Mouse (Mus musculus) gonadal fat pad, adult 2 months (tissue): ENCODE measurements around the gene Katna1. TPM values are rescaled to one million over a fixed set of nuclear protein-coding genes. Genes with fewer than 3 reads are reported as not detected.

Experiments
- DNase-seq: peaks from one replicate; pipeline ENCODE4 v3.0.0-alpha.2; 2012; ENCODE audit warnings: low read depth
- polyA plus RNA-seq: library from polyadenylated mRNA; depleted of rRNA; stranded (reverse); fragments of >200 nt; gene quantifications from 2 replicates; pipeline ENCODE4 v1.2.3, GENCODE M21; 2012; rRNA removed

Gene Katna1
- polyA plus RNA-seq, 1 experiment: 4.1 TPM

- DNase-seq: no peak
Measured at GRCm38 (mm10) chr10:7779751-7780237, 54.0 kb downstream of the Katna1 start.

GRCm38 (mm10) chr10:7780238-7781176 is 54.7 kb downstream of the Katna1 start:
- no peak for DNase-seq

- DNase-seq: no peak
Measured at GRCm38 (mm10) chr10:7781214-7781613, 55.4 kb downstream of the Katna1 start.

- DNase-seq: no peak
Measured at GRCm38 (mm10) chr10:7787319-7787718, 61.5 kb downstream of the Katna1 start.

DNA sequence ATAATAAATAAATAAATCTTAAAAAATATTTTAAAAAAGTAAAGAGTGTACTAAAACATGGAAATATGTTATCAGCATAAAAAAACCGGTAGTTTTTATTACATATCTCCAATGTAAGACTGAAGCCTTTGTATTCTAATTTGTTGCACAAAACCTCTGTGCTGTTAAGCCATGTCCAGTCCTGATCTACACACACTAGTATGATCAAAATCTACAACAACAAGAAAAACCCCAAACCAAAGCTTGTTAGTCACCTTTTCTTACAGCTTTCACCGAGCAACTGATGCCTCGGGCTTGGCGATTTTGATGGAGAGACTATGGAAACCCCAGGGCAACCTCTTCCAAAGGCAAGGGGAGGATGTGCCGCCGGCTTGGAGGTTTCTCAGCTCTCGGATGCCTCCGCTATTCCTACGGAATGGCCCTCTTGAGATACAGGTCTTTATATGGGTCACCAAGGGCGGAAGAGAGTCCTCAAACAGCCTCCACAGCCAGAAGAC is 66.5 kb downstream of the Katna1 start:
- DNase-seq: no peak

- no peak for DNase-seq
Measured at GRCm38 (mm10) chr10:7792751-7793385, 67.1 kb downstream of the Katna1 start, which contains the start of the genes Ginm1 and Ppil4. Gene Ginm1, minus strand, starts transcription at chr10:7792824. Gene Ppil4, plus strand, starts transcription at chr10:7792891.

- DNase-seq: no peak
Measured at GRCm38 (mm10) chr10:7801258-7801657, 75.5 kb downstream of the Katna1 start.

GRCm38 (mm10) chr10:7802519-7803140 is 76.8 kb downstream of the Katna1 start:
- DNase-seq: no peak

DNA sequence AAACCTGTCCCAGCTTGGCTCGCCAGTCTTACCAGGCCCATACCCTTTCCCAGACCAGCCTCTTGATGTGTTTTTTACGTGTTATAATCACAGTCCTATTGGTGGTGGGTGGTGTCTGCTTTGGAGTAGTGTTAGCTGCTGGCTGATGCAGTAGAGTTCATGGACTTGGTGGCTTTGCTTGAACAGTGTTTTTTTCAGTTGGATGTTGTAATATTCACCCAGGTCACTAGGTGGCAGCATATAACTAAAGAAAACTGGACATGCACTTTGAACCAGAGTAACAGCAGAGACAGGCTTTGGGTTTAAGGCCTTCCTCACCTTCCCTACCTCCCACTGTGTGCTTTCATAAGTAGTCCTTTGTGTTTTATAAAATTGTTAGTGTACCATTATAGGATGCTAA is 84.1 kb downstream of the Katna1 start:
- no peak for DNase-seq

Other genes with a start within 250 kb of the Katna1 start
- gene Lrp11, start 136.2 kb upstream of the Katna1 start, polyA plus RNA-seq: 3.8 and 4.0 TPM in 2 replicates
- 8.3 and 8.4 TPM in 2 replicates for gene Nup43, start 58.5 kb upstream of the Katna1 start, polyA plus RNA-seq
- 31.3 and 36.0 TPM in 2 replicates for gene Pcmt1, start 44.9 kb upstream of the Katna1 start, polyA plus RNA-seq
- gene Lats1, start 44.8 kb upstream of the Katna1 start, polyA plus RNA-seq: 17.7 and 19.1 TPM in 2 replicates
- 61.1 and 63.9 TPM in 2 replicates for gene Ginm1, start 66.8 kb downstream of the Katna1 start, polyA plus RNA-seq
- 7.9 and 9.5 TPM in 2 replicates for gene Ppil4, start 66.9 kb downstream of the Katna1 start, polyA plus RNA-seq
- gene Zc3h12d, start 106.5 kb downstream of the Katna1 start, polyA plus RNA-seq: 1.2 and 1.4 TPM in 2 replicates
- gene Tab2, start 230.2 kb downstream of the Katna1 start, polyA plus RNA-seq: 41.2 and 42.9 TPM in 2 replicates